Mouse (Mus musculus): ENCODE data around the gene Sgo2a.

- TF ChIP-seq MAFK (IDR thresholded peaks at IDR 0.05; ENCODE audit: insufficient read depth, low read depth, low read length) = no peak
- no peak for TF ChIP-seq ZC3H11A (IDR thresholded peaks at IDR 0.05; ENCODE audit: borderline replicate concordance, low read depth, low read length)
- no peak for TF ChIP-seq HCFC1 (IDR thresholded peaks at IDR 0.05; ENCODE audit: borderline replicate concordance, insufficient read depth, low read length)
Observed at GRCm38 (mm10) chr1:58065151-58065550, 69.4 kb downstream of the Sgo2a start.

Data from ES-E14 (cell line).